Mouse (Mus musculus) ovary, postnatal 10 days (tissue): ENCODE measurements around the gene Rnf8.

ENCODE experiments used
- DNase-seq: peaks from one replicate; pipeline ENCODE4 v3.0.0; 2022; ENCODE audit warnings: low spot score

The Rnf8 gene

DNA sequence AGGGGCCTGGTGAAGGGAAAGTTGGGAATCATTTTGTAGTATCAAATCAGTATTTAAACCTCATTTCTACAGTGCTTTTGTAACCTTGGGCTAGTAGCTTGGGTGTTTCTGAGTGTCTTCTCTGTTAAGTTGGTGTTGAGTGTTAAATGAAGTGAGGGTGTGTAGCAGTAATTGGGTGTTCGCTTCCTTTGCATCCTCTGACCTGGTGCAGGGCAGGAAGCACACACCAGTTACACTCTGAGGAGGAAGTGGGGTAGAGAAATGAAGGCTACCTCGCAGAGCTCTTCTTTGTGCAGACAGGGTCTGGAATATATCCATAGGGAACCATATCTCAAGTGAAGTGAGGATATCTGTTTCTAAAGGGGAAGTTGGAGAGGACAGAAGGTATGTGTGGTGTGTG is 66.3 kb downstream of the Rnf8 start:
- DNase-seq, result no peak

DNA sequence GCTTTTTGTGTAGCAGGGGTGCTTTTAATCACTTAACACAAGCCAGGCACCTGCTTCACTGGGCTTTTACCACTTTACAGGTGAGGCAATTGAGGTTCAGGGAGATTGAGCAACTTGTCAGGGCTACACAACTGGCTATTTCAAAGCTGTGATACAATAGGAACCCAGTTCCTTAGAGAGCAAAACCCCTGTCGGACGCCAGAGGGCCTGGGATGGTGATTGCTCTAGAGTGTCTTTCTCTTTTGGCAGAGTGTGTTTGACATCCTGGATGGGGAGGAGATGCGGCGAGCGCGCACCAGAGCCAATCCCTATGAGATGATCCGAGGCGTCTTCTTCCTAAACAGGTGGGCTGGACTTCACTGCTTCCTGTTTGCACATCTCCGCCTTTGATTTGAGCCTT is 67.1 kb downstream of the Rnf8 start:
- no peak for DNase-seq

DNA sequence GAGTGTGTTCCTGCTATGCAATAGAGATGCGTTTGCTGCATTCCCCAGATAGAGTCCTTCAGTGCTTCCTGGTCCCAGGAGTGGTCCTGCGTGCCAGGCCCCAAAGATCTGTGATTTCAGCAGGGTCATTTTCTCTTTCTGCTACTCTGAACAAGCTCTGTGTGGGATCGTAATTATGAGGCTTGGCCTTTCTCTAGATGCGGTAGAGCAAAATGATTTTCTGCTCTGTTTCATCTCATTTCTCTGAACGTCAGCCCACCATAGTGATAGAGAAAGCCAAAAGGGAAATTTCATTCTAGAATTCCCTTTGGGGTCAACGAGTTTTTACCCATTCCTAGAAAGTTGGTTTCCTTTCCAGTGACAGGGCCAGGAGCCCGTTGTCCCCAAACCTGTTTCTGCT is 67.7 kb downstream of the Rnf8 start:
- DNase-seq, result no peak

- no peak for DNase-seq
Measured at GRCm38 (mm10) chr17:29683127-29683526, 68.5 kb downstream of the Rnf8 start.

DNA sequence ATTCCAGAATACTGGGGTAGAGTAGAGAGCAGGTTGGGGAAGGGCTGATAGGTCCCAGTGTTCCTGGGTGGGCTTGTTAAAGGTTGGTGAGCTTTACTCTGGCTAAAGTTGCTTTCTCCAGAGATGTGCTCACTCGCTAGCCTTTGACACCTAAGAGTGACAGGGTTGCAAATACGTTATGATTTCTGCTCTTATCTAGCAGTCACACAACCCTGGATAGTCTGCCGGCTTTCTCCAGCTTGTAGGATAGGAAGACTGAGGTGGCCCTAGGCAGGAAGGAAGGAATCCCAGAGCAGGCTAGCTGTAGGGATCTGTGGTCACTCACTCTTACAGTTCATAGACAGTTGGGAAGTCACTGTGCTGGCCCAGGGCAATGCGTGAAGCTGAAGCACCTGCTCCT is 69.7 kb downstream of the Rnf8 start:
- DNase-seq, result no peak

DNA sequence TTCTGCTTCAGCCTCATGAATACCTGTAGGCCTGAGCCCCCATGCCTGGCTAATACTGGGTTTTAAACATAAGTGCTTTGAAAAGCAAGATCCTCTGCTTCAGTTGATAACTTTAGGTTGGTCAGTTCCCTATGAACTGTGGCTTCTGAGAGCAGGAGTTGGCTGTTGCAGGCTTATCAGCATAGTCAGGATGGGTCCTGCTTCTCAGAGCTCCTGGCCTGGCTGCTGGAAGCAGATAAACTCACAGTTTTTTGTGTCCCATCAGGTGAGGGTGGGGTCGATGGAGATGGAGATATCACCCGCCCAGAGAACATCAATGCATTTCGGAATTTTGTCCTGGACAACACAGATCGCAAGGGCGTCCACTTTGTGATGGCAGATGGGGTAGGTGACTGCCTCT is 72.2 kb downstream of the Rnf8 start:
- no peak for DNase-seq

DNA sequence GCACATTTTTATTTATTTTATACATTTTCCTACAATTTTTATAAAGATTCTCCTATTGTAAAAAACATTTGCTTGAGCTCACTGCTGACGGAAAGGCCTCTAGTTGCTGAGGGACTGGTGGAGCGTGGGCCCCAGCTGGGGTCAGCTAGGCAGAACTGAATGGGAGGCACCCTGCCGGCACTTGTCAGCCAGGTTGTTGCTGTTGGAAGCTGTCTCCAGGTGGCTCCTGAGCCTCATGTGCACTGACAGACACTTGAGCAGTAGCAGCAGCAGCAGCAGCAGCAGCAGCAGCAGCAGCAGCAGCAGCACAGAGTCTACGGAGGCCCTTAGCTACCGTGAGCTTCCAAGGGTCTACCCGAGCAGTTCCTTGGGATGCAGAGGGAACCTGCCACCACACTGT is 72.8 kb downstream of the Rnf8 start:
- DNase-seq, result no peak

- no peak for DNase-seq
Measured at GRCm38 (mm10) chr17:29688610-29689009, 74.0 kb downstream of the Rnf8 start.

DNA sequence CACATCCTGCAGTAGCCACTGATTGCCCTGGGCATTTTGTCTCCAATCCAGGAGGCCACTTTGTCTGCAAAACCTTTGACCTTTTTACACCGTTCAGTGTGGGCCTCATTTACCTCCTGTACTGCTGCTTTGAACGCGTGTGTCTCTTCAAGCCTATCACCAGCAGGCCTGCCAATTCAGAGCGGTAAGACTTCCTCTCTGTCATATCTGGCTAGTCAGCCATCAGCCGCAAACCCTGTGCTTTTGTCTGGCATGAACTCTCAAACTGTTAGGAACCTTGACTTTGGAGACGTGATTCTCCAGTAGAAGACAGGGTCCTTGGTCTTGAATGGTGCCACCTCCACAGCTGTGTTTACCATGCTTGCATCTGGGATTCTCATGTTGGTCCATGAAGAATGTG is 75.7 kb downstream of the Rnf8 start:
- DNase-seq, result no peak

- no peak for DNase-seq
Measured at GRCm38 (mm10) chr17:29692827-29693226, 78.2 kb downstream of the Rnf8 start.

GRCm38 (mm10) chr17:29693571-29693970 is 79.0 kb downstream of the Rnf8 start:
- no peak for DNase-seq

- no peak for DNase-seq
Measured at GRCm38 (mm10) chr17:29694516-29694915, 79.9 kb downstream of the Rnf8 start.
